Mouse (Mus musculus) bone marrow, adult 2 months (tissue): ENCODE measurements around the gene Olfr430.

ENCODE experiments used
- CTCF ChIP-seq: fragments of 200-500 bp; IDR thresholded peaks from 2 replicates; pipeline ENCODE4 v1.5.1; 2011; ENCODE audit warnings: low read length, control low read depth; ENCODE audit not compliant: control insufficient read depth, insufficient read depth
- POLR2A ChIP-seq: fragments of 200-500 bp; IDR thresholded peaks from 2 replicates; pipeline ENCODE4 v1.6.1; 2011; ENCODE audit warnings: low read depth, mild to moderate bottlenecking, control low read depth, low read length, borderline replicate concordance; ENCODE audit not compliant: control insufficient read depth

GRCm38 (mm10) chr1:174051515-174051914 is 14.9 kb upstream of the Olfr430 start:
- TF ChIP-seq CTCF, result no peak
- no peak for TF ChIP-seq POLR2A
